Mouse (Mus musculus): Measurements from ENCODE around the gene Tyw5. TPM values are rescaled to one million over a fixed set of nuclear protein-coding genes. Genes with fewer than 3 reads are reported as not detected.

Tyw5 gene
- polyA plus RNA-seq, 1 experiment = 1.7 TPM

GRCm38 (mm10) chr1:57341197-57341596 is 65.7 kb downstream of the Tyw5 start:
- no peak for TF ChIP-seq GATA1 (IDR thresholded peaks at IDR 0.05; ENCODE audit: low read length)

DNA sequence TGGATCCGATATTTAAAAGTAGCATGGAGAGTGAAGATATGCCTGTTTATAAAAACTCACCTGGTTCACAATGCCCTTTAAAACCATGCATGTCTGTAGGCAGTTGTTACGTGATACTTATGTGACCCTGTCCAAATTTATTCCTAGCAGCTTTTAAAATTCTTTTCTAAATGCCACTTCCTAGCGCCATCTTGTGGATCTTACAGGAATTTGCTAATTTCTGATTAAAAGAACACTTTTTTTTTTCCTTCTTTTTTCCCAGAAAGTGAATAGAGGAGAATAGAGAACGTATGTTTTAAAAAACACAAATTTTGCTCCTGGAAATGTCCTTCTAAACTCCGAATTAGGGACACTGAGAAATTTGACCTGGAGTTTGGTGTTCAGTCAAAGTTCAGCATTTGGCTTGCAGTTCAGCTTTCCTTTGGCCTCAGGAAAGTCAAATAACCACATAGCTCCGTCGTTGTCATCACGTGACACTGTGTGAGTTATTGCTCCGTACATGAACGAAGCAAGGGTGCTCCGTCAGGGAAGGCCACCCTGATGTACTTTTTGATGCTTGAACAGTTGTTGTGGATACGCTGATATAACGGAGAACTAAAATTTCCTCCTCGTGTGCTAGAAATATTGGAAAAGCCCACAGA is 67.6 kb downstream of the Tyw5 start:
- no peak for TF ChIP-seq GATA1 (IDR thresholded peaks at IDR 0.05; ENCODE audit: low read length)

Other genes starting within 250 kb of the Tyw5 start
- gene 1700066M21Rik, start 29.5 kb downstream of the Tyw5 start, polyA plus RNA-seq (2012) = 27.8 and 33.1 TPM in 2 replicates
- gene Maip1, start 773 bp downstream of the Tyw5 start, polyA plus RNA-seq (2012) = 34.8 and 35.0 TPM in 2 replicates